Mouse (Mus musculus): ENCODE data around the gene Ctdspl. TPM values are rescaled to one million over a fixed set of nuclear protein-coding genes. Genes with fewer than 3 reads are reported as not detected.

Gene Ctdspl
- polyA plus RNA-seq, 1 experiment from 2014 or later: 10.0 TPM

- no peaks in the 10 kb centered on the region; the same call in 1 of the 2 replicates for H3K27me3 ChIP-seq (ENCODE audit: control insufficient read depth, insufficient read depth, low read length)
- DNase-seq (ENCODE audit: low spot score) (no peak), ATAC-seq (replicated peaks; ENCODE audit: insufficient number of reproducible peaks, low FRiP score, low TSS enrichment, low read depth) (no peak)
- no peak overlapping the region for H3K9ac ChIP-seq (replicated peaks; ENCODE audit: low read length)
- H3K27ac ChIP-seq (replicated peaks; ENCODE audit: low read depth, low read length): no peak overlapping the region
- H3K4me3 ChIP-seq (ENCODE audit: low read depth, low read length): no peak overlapping the region
- no peak overlapping the region for H3K4me2 ChIP-seq (ENCODE audit: low read depth, low read length)
- WGBS: 69% methylated on average over 2 of the region's 2 CpGs
- no peaks in the 10 kb centered on the region for H3K36me3 ChIP-seq (replicated peaks; ENCODE audit: control insufficient read depth, insufficient read depth, low read depth, low read length)
- no peaks in the 10 kb centered on the region for H3K9me3 ChIP-seq (replicated peaks; ENCODE audit: control insufficient read depth, low read length)
- H3K4me1 ChIP-seq (ENCODE audit: control insufficient read depth, insufficient read depth, low read length): peaks cover 8% of the 10 kb centered on the region
Measured at GRCm38 (mm10) chr9:119051158-119051557, 124.9 kb downstream of the Ctdspl start.

- Histone ChIP-seq H3K4me1 (ENCODE audit: control insufficient read depth, insufficient read depth, low read length) (peaks cover 8% of the 10 kb centered on the region), H3K27me3 (ENCODE audit: control insufficient read depth, insufficient read depth, low read length) (no peaks in the 10 kb centered on the region; the same call in 1 of the 2 replicates), H3K36me3 (replicated peaks; ENCODE audit: control insufficient read depth, insufficient read depth, low read depth, low read length) (no peaks in the 10 kb centered on the region), H3K9ac (replicated peaks; ENCODE audit: low read length) (peak within 1 kb of the TSS; percentile 67), H3K4me2 (ENCODE audit: low read depth, low read length) (peak within 1 kb of the TSS; percentile 78), H3K4me3 (ENCODE audit: low read depth, low read length) (peak within 1 kb of the TSS; percentile 46), H3K27ac (replicated peaks; ENCODE audit: low read depth, low read length) (no peak within 1 kb of the TSS), H3K9me3 (replicated peaks; ENCODE audit: control insufficient read depth, low read length) (no peaks in the 10 kb centered on the region)
- peak; percentile 84 for DNase-seq (ENCODE audit: low spot score)
- peak; percentile 90 for ATAC-seq (replicated peaks; ENCODE audit: insufficient number of reproducible peaks, low FRiP score, low TSS enrichment, low read depth)
- 14% methylated on average over 22 of the region's 22 CpGs for WGBS
Measured at GRCm38 (mm10) chr9:119052154-119052944, 126.1 kb downstream of the Ctdspl start, which contains the start of gene Vill. Vill (plus strand) TSS chr9:119052778.

GRCm38 (mm10) chr9:119053964-119054576, 127.8 kb downstream of the Ctdspl start:
- DNase-seq (ENCODE audit: low spot score) (no peak), ATAC-seq (replicated peaks; ENCODE audit: insufficient number of reproducible peaks, low FRiP score, low TSS enrichment, low read depth) (no peak)
- H3K36me3 ChIP-seq (replicated peaks; ENCODE audit: control insufficient read depth, insufficient read depth, low read depth, low read length): no peaks in the 10 kb centered on the region
- no peaks in the 10 kb centered on the region; the same call in 1 of the 2 replicates for H3K27me3 ChIP-seq (ENCODE audit: control insufficient read depth, insufficient read depth, low read length)
- no peak overlapping the region for H3K27ac ChIP-seq (replicated peaks; ENCODE audit: low read depth, low read length)
- H3K4me2 ChIP-seq (ENCODE audit: low read depth, low read length): no peak overlapping the region; the same call in 1 of the 2 replicates
- H3K4me3 ChIP-seq (ENCODE audit: low read depth, low read length): no peak overlapping the region
- WGBS: 74% methylated on average over 9 of the region's 9 CpGs
- no peaks in the 10 kb centered on the region for H3K9me3 ChIP-seq (replicated peaks; ENCODE audit: control insufficient read depth, low read length)
- no peak overlapping the region for H3K9ac ChIP-seq (replicated peaks; ENCODE audit: low read length)
- H3K4me1 ChIP-seq (ENCODE audit: control insufficient read depth, insufficient read depth, low read length): peaks cover 8% of the 10 kb centered on the region

- H3K4me3 ChIP-seq (ENCODE audit: low read depth, low read length): no peak overlapping the region
- no peak for DNase-seq (ENCODE audit: low spot score)
- ATAC-seq (replicated peaks; ENCODE audit: insufficient number of reproducible peaks, low FRiP score, low TSS enrichment, low read depth): no peak
- H3K4me1 ChIP-seq (ENCODE audit: control insufficient read depth, insufficient read depth, low read length): peaks cover 8% of the 10 kb centered on the region
- no peaks in the 10 kb centered on the region for H3K36me3 ChIP-seq (replicated peaks; ENCODE audit: control insufficient read depth, insufficient read depth, low read depth, low read length)
- no peak overlapping the region for H3K27ac ChIP-seq (replicated peaks; ENCODE audit: low read depth, low read length)
- 84% methylated on average over 4 of the region's 4 CpGs for WGBS
- no peaks in the 10 kb centered on the region; the same call in 1 of the 2 replicates for H3K27me3 ChIP-seq (ENCODE audit: control insufficient read depth, insufficient read depth, low read length)
- H3K9me3 ChIP-seq (replicated peaks; ENCODE audit: control insufficient read depth, low read length): no peaks in the 10 kb centered on the region
- H3K9ac ChIP-seq (replicated peaks; ENCODE audit: low read length): no peak overlapping the region
- H3K4me2 ChIP-seq (ENCODE audit: low read depth, low read length): no peak overlapping the region
Measured at GRCm38 (mm10) chr9:119055336-119055735, 129.1 kb downstream of the Ctdspl start.

- no peak overlapping the region for H3K4me3 ChIP-seq (ENCODE audit: low read depth, low read length)
- DNase-seq (ENCODE audit: low spot score): no peak
- H3K27ac ChIP-seq (replicated peaks; ENCODE audit: low read depth, low read length): no peak overlapping the region
- WGBS: 78% methylated on average over 7 of the region's 7 CpGs
- peaks cover 3% of the 10 kb centered on the region; the same call in 1 of the 2 replicates for H3K4me1 ChIP-seq (ENCODE audit: control insufficient read depth, insufficient read depth, low read length)
- H3K9ac ChIP-seq (replicated peaks; ENCODE audit: low read length): peak overlapping the region; percentile 25; the same call in 1 of the 2 replicates
- ATAC-seq (replicated peaks; ENCODE audit: insufficient number of reproducible peaks, low FRiP score, low TSS enrichment, low read depth): no peak
- no peaks in the 10 kb centered on the region for H3K36me3 ChIP-seq (replicated peaks; ENCODE audit: control insufficient read depth, insufficient read depth, low read depth, low read length)
- H3K27me3 ChIP-seq (ENCODE audit: control insufficient read depth, insufficient read depth, low read length): no peaks in the 10 kb centered on the region; the same call in 1 of the 2 replicates
- H3K9me3 ChIP-seq (replicated peaks; ENCODE audit: control insufficient read depth, low read length): no peaks in the 10 kb centered on the region
- H3K4me2 ChIP-seq (ENCODE audit: low read depth, low read length): no peak overlapping the region
Measured at GRCm38 (mm10) chr9:119058245-119058644, 132.0 kb downstream of the Ctdspl start.

DNA sequence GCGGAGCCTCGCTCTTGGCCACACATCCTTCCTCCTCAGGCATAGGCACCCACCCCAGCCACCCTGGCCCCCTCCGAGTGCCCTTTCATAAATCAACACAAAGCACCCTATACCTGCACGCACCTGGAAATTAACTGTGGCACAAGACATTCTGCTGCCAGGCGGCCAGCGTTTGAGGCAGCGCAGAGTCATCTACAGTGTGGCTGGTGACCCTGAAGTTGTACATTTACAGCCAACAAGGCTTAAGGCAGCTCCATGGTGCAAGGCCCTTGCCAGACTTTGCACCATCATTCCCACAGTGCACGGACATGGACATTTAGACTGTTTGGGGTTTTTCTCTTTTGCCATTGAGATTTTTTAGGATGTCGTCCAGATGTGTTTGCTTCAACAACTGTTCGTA, 134.4 kb downstream of the Ctdspl start:
- H3K27me3 ChIP-seq (ENCODE audit: control insufficient read depth, insufficient read depth, low read length): no peaks in the 10 kb centered on the region
- WGBS: 90% methylated on average over 10 of the region's 10 CpGs
- no peak overlapping the region for H3K27ac ChIP-seq (replicated peaks; ENCODE audit: low read depth, low read length)
- no peak for DNase-seq (ENCODE audit: low spot score)
- no peaks in the 10 kb centered on the region for H3K36me3 ChIP-seq (replicated peaks; ENCODE audit: control insufficient read depth, insufficient read depth, low read depth, low read length)
- H3K4me2 ChIP-seq (ENCODE audit: low read depth, low read length): no peak overlapping the region
- no peak overlapping the region for H3K4me3 ChIP-seq (ENCODE audit: low read depth, low read length)
- ATAC-seq (replicated peaks; ENCODE audit: insufficient number of reproducible peaks, low FRiP score, low TSS enrichment, low read depth): no peak
- no peaks in the 10 kb centered on the region; the same call in 1 of the 2 replicates for H3K4me1 ChIP-seq (ENCODE audit: control insufficient read depth, insufficient read depth, low read length)
- no peaks in the 10 kb centered on the region for H3K9me3 ChIP-seq (replicated peaks; ENCODE audit: control insufficient read depth, low read length)
- H3K9ac ChIP-seq (replicated peaks; ENCODE audit: low read length): no peak overlapping the region

DNA sequence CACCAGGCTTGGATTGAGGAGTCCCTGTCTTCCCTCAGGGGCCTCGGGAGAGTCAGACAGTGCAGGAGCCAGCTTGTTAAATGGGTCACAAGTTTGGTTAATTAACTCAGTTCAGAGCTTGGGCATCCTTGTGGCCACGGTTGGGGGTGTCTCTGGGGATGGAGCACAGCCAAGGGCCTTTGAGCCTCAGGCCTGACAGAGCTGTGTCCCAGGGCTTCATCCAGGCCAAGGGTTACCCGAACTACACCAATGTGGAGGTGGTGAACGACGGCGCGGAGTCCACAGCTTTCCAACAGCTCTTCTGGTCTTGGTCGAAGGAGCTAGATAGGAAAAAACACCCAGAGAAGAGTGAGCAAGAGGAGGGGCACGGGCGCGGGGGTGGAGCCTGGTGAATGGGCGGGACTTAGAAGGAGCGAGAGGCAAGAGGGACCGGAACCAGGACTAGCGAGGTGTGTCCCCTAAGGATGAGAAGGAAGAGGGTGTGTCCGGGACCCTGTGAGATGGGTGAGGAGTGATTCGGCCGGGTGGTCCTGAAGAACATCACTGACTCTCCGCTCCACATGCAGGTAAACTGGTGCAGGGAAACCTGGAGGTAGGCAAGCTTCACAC, 136.9 kb downstream of the Ctdspl start:
- Histone ChIP-seq H3K27me3 (ENCODE audit: control insufficient read depth, insufficient read depth, low read length) (no peaks in the 10 kb centered on the region), H3K27ac (replicated peaks; ENCODE audit: low read depth, low read length) (no peak overlapping the region), H3K9ac (replicated peaks; ENCODE audit: low read length) (no peak overlapping the region), H3K36me3 (replicated peaks; ENCODE audit: control insufficient read depth, insufficient read depth, low read depth, low read length) (no peaks in the 10 kb centered on the region), H3K9me3 (replicated peaks; ENCODE audit: control insufficient read depth, low read length) (no peaks in the 10 kb centered on the region), H3K4me2 (ENCODE audit: low read depth, low read length) (no peak overlapping the region), H3K4me3 (ENCODE audit: low read depth, low read length) (no peak overlapping the region), H3K4me1 (ENCODE audit: control insufficient read depth, insufficient read depth, low read length) (no peaks in the 10 kb centered on the region; the same call in 1 of the 2 replicates)
- DNase-seq (ENCODE audit: low spot score) (no peak), ATAC-seq (replicated peaks; ENCODE audit: insufficient number of reproducible peaks, low FRiP score, low TSS enrichment, low read depth) (no peak)
- 33% methylated on average over 19 of the region's 19 CpGs for WGBS
